In the genomic region with DNA sequence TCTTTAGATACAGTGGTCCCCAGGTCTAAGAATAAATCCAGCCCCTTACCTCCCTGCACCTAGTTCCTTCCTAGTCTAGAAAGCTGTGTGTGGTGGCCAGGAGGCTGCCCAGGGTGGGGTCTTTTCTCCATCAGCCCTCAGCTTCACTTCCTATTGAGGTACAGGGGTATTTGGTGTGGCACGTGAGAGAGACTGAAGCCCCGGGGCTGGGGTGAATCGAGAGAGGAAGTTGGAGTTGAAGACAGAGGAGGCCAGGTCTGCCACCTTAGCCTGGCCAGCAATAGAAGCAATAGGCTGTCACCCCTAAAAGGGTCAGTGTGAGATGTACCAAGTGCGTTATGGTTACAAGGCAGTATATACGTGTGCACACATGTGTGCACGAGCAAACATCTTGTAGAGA, we compare ENCODE assay signal across 19 mouse cellular contexts. TPM values are rescaled to one million over a fixed set of nuclear protein-coding genes. Genes with fewer than 3 reads are reported as not detected.
A peak's percentile ranks its signal among the peaks of the same experiment; 100 is the strongest.
DNase-seq lines count a peak whose midpoint lies in the region; ATAC-seq and TF ChIP-seq lines count a peak whose summit lies in the region.
"Had no signal": no experiment of that assay in that cellular context is flagged by ENCODE, and none has a peak within 500 bp of the region (broad histone marks: within the 10 kb centered on the region; RNA-seq: fewer than 3 reads in every experiment).

No protein-coding gene starts in this region.

- TF ChIP-seq CTCF in CH12.LX (conservative IDR thresholded peaks at IDR 0.05 in 1 of 2, IDR thresholded peaks at IDR 0.05 in 1 of 2; ENCODE audit: low read depth in 2 of 2, low read length in 2 of 2), result no peak

- no peak overlapping the region for H3K4me2 ChIP-seq in heart, embryonic 13.5 days
- H3K4me2 ChIP-seq in CH12.LX (ENCODE audit: insufficient read depth, low read depth, poor library complexity, severe bottlenecking), result peak overlapping the region; percentile 60
- no peak overlapping the region for H3K4me2 ChIP-seq in embryonic facial prominence, embryonic 12.5 days (replicated peaks)
- H3K4me2 ChIP-seq in limb, embryonic 13.5 days (replicated peaks), result no peak overlapping the region
- H3K4me2 ChIP-seq in kidney, embryonic 16.5 days (replicated peaks; ENCODE audit: low read depth, low read length), result no peak overlapping the region
- H3K4me2 ChIP-seq: heart, embryonic 12.5 days; liver, embryonic 15.5 days; neural tube, embryonic 12.5 days had no signal

- H3K4me3 ChIP-seq in heart, embryonic 13.5 days, result no peak overlapping the region
- H3K4me3 ChIP-seq in CH12.LX (replicated peaks in 1 of 3; ENCODE audit: low read depth in 2 of 3, low read length in 2 of 3, poor library complexity in 1 of 3), result peak overlapping the region; percentile 11 to 56 (median 44)
- H3K4me3 ChIP-seq in embryonic facial prominence, embryonic 12.5 days, result no peak overlapping the region
- no peak overlapping the region for H3K4me3 ChIP-seq in limb, embryonic 13.5 days
- no peak overlapping the region for H3K4me3 ChIP-seq in kidney, embryonic 16.5 days (ENCODE audit: low read length)
- H3K4me3 ChIP-seq: heart, embryonic 12.5 days; liver, embryonic 15.5 days; neural tube, embryonic 12.5 days had no signal

- H3K79me2 ChIP-seq in CH12.LX (replicated peaks; ENCODE audit: control insufficient read depth, extremely low read depth, insufficient read depth, poor library complexity, severe bottlenecking), result no peaks in the 10 kb centered on the region

- H3K27me3 ChIP-seq in heart, embryonic 13.5 days (replicated peaks), result no peaks in the 10 kb centered on the region
- H3K27me3 ChIP-seq in CH12.LX (replicated peaks), result no peaks in the 10 kb centered on the region
- H3K27me3 ChIP-seq in embryonic facial prominence, embryonic 12.5 days, result no peaks in the 10 kb centered on the region
- H3K27me3 ChIP-seq in limb, embryonic 13.5 days, result no peaks in the 10 kb centered on the region
- no peaks in the 10 kb centered on the region for H3K27me3 ChIP-seq in kidney, embryonic 16.5 days (ENCODE audit: insufficient read depth, low read length)
- H3K27me3 ChIP-seq: heart, embryonic 12.5 days; liver, embryonic 15.5 days; neural tube, embryonic 12.5 days had no signal

- H3K27ac ChIP-seq in heart, embryonic 13.5 days (replicated peaks), result peak overlapping the region; percentile 39
- peak overlapping the region; percentile 94 for H3K27ac ChIP-seq in CH12.LX (ENCODE audit: insufficient read depth, low read depth)
- H3K27ac ChIP-seq in embryonic facial prominence, embryonic 12.5 days, result no peak overlapping the region
- H3K27ac ChIP-seq in limb, embryonic 13.5 days, result peak overlapping the region; percentile 83
- H3K27ac ChIP-seq in kidney, embryonic 16.5 days (ENCODE audit: low read length), result no peak overlapping the region
- H3K27ac ChIP-seq: liver, embryonic 15.5 days; neural tube, embryonic 12.5 days had no signal

- no peak overlapping the region for H3K9ac ChIP-seq in heart, embryonic 13.5 days
- peak overlapping the region; percentile 38 for H3K9ac ChIP-seq in CH12.LX (ENCODE audit: insufficient read depth, low read depth)
- 0 out of 2 replicates have a peak overlapping the region, but pooled peaks have one; percentile 2 for H3K9ac ChIP-seq in embryonic facial prominence, embryonic 12.5 days
- no peak overlapping the region for H3K9ac ChIP-seq in limb, embryonic 13.5 days
- H3K9ac ChIP-seq in kidney, embryonic 16.5 days (replicated peaks; ENCODE audit: low read length), result no peak overlapping the region
- H3K9ac ChIP-seq: heart, embryonic 12.5 days; liver, embryonic 15.5 days; neural tube, embryonic 12.5 days had no signal

- H3K36me3 ChIP-seq in heart, embryonic 13.5 days, result no peaks in the 10 kb centered on the region
- no peaks in the 10 kb centered on the region for H3K36me3 ChIP-seq in CH12.LX (replicated peaks in 1 of 2; ENCODE audit: control insufficient read depth in 1 of 2, insufficient read depth in 1 of 2, low read length in 1 of 2)
- H3K36me3 ChIP-seq in embryonic facial prominence, embryonic 12.5 days, result no peaks in the 10 kb centered on the region
- no peaks in the 10 kb centered on the region for H3K36me3 ChIP-seq in limb, embryonic 13.5 days
- H3K36me3 ChIP-seq in kidney, embryonic 16.5 days (ENCODE audit: insufficient read depth, low read length), result no peaks in the 10 kb centered on the region
- H3K36me3 ChIP-seq: heart, embryonic 12.5 days; liver, embryonic 15.5 days; neural tube, embryonic 12.5 days had no signal

- DNase-seq in heart, postnatal 14 days, result no peak
- DNase-seq in CH12.LX (ENCODE audit: extremely low read depth), result no peak
- no peak for DNase-seq in natural killer cell, adult 2 months (ENCODE audit: low spot score in 2 of 2)
- DNase-seq in gastrocnemius, postnatal 36 days, result no peak
- DNase-seq: kidney, postnatal 4 days; thymus, postnatal 25 days had no signal

- intact Hi-C loops in heart, postnatal 14 days (cut with DNase I), result no loop called here
- intact Hi-C loops in gastrocnemius, postnatal 36 days (cut with DNase I), result no loop called here

- no peak for TF ChIP-seq RAD21 in CH12.LX (IDR thresholded peaks at IDR 0.05; ENCODE audit: low read depth, low read length)

- H3K4me1 ChIP-seq in heart, embryonic 13.5 days, result peaks cover 52% of the 10 kb centered on the region
- H3K4me1 ChIP-seq in CH12.LX (ENCODE audit: control insufficient read depth in 1 of 2, insufficient read depth in 2 of 2), result peaks cover 57 to 96% of the 10 kb centered on the region in 2 experiments
- H3K4me1 ChIP-seq in embryonic facial prominence, embryonic 12.5 days, result peaks cover 27% of the 10 kb centered on the region
- H3K4me1 ChIP-seq in limb, embryonic 13.5 days, result peaks cover 61% of the 10 kb centered on the region
- H3K4me1 ChIP-seq in kidney, embryonic 16.5 days (ENCODE audit: insufficient read depth, low read length), result peaks cover 8% of the 10 kb centered on the region; the same call in 1 of the 2 replicates

- no peak for TF ChIP-seq POLR2A in CH12.LX (IDR thresholded peaks at IDR 0.05; ENCODE audit: low read depth, low read length)

- ATAC-seq in heart, embryonic 13.5 days (ENCODE audit: extremely low read depth, insufficient number of reproducible peaks, low FRiP score, low TSS enrichment), result no peak
- no peak for ATAC-seq in embryonic facial prominence, embryonic 12.5 days (ENCODE audit: insufficient number of reproducible peaks, insufficient read depth, low FRiP score, low TSS enrichment)
- no peak for ATAC-seq in limb, embryonic 13.5 days (ENCODE audit: low FRiP score, low read depth)
- ATAC-seq in kidney, embryonic 16.5 days (ENCODE audit: low FRiP score, low TSS enrichment), result no peak
- ATAC-seq: lung, postnatal 0 days had no signal

- WGBS in heart, embryonic 13.5 days, result 78% methylated on average over 6 of the region's 6 CpGs
- 72% methylated on average over 6 of the region's 6 CpGs for WGBS in embryonic facial prominence, embryonic 12.5 days
- 51% methylated on average over 6 of the region's 6 CpGs for WGBS in limb, embryonic 13.5 days
- WGBS in kidney, embryonic 16.5 days, result 84% methylated on average over 6 of the region's 6 CpGs

- 0 out of 2 replicates have a peak, but pooled peaks have one; percentile 11 for TF ChIP-seq EP300 in CH12.LX (IDR thresholded peaks at IDR 0.05; ENCODE audit: low read length)

- H3K9me3 ChIP-seq in heart, embryonic 13.5 days, result no peaks in the 10 kb centered on the region
- no peaks in the 10 kb centered on the region for H3K9me3 ChIP-seq in CH12.LX (replicated peaks; ENCODE audit: low read length)
- no peaks in the 10 kb centered on the region for H3K9me3 ChIP-seq in embryonic facial prominence, embryonic 12.5 days
- H3K9me3 ChIP-seq in limb, embryonic 13.5 days, result no peaks in the 10 kb centered on the region
- H3K9me3 ChIP-seq in kidney, embryonic 16.5 days (ENCODE audit: low read length), result no peaks in the 10 kb centered on the region
- H3K9me3 ChIP-seq: heart, embryonic 12.5 days; liver, embryonic 15.5 days; neural tube, embryonic 12.5 days had no signal

- in situ Hi-C loops in CH12.LX (cut with MboI; ENCODE audit: low pct_ligation_motif_present, low pct_unique_long_range_greater_than_20kb, low sequenced_read_pairs), result no loop called here

- dilution Hi-C loops in CH12.LX (cut with MboI; ENCODE audit: extremely low pct_ligation_motif_present, extremely low pct_unique_long_range_greater_than_20kb, low sequenced_read_pairs), result no loop called here

TF ChIP-seq in CH12.LX, 34 proteins besides CTCF, POLR2A, EP300 and RAD21 (continues in another document):
- TF ChIP-seq MAX (IDR thresholded peaks at IDR 0.05; ENCODE audit: low read length) (0 out of 2 replicates have a peak, but pooled peaks have one; percentile 36), MYC (IDR thresholded peaks at IDR 0.05; ENCODE audit: low read depth, low read length) (0 out of 2 replicates have a peak, but pooled peaks have one; percentile 13), TCF12 (IDR thresholded peaks at IDR 0.05; ENCODE audit: low read depth, low read length) (no peak; the same call in 1 of the 2 replicates), MAZ (IDR thresholded peaks at IDR 0.05; ENCODE audit: low read depth, low read length) (peak; percentile 18; the same call in 1 of the 2 replicates), MEF2A (IDR thresholded peaks at IDR 0.05; ENCODE audit: borderline replicate concordance, low read depth, low read length) (no peak), POLR2AphosphoS2 (IDR thresholded peaks at IDR 0.05; ENCODE audit: low read depth, low read length) (no peak), USF2 (conservative IDR thresholded peaks at IDR 0.05; ENCODE audit: low read depth, low read length) (no peak)

RNA-seq across cellular contexts. Expression of gene Laptm5, which starts 7.0 kb away (rescaled TPM):
- polyA plus RNA-seq in heart, embryonic 13.5 days (2015; fragmentation: Nextera tagmentation; extraction: Ambion mirVana), result 20.1 and 25.9 TPM in 2 replicates
- 10 to 100 TPM; 17.8 to 35.3 TPM for total RNA-seq in heart, postnatal 14 days (2021)
- 182 and 225 TPM in 2 replicates for total RNA-seq in CH12.LX (2012; rRNA removed)
- 32.3 and 41.1 TPM in 2 replicates for total RNA-seq in CH12.LX (2014; rRNA removed)
- 486 and 594 TPM in 2 replicates for polyA plus RNA-seq in CH12.LX (2012; ENCODE audit: insufficient read length, low read depth)
- polyA plus RNA-seq in embryonic facial prominence, embryonic 12.5 days (2016; fragmentation: Nextera tagmentation; extraction: Ambion mirVana), result 19.5 and 21.7 TPM in 2 replicates
- 32.2 and 35.9 TPM in 2 replicates for polyA plus RNA-seq in limb, embryonic 13.5 days (2015; fragmentation: Nextera tagmentation; extraction: Ambion mirVana)
- total RNA-seq in gastrocnemius, postnatal 36 days (2021), result 1 to 10 TPM; 4.4 to 7.9 TPM
- polyA plus RNA-seq in kidney, embryonic 16.5 days (2015; fragmentation: Nextera tagmentation; extraction: Ambion mirVana), result 21.6 and 25.9 TPM in 2 replicates

RNA-seq across cellular contexts. Expression of gene Matn1, which starts 38.3 kb away (rescaled TPM):
- polyA plus RNA-seq in heart, embryonic 13.5 days (2015; fragmentation: Nextera tagmentation; extraction: Ambion mirVana), result 0.09 TPM in 1 of 2 replicates, not detected in the other
- total RNA-seq in heart, postnatal 14 days (2021), result not detected
- 1.8 and 3.5 TPM in 2 replicates for total RNA-seq in CH12.LX (2012; rRNA removed)
- 0.30 and 0.52 TPM in 2 replicates for total RNA-seq in CH12.LX (2014; rRNA removed)
- polyA plus RNA-seq in CH12.LX (2012; ENCODE audit: insufficient read length, low read depth), result 0.37 and 0.76 TPM in 2 replicates
- polyA plus RNA-seq in embryonic facial prominence, embryonic 12.5 days (2016; fragmentation: Nextera tagmentation; extraction: Ambion mirVana), result 4.2 and 7.0 TPM in 2 replicates
- 109 and 119 TPM in 2 replicates for polyA plus RNA-seq in limb, embryonic 13.5 days (2015; fragmentation: Nextera tagmentation; extraction: Ambion mirVana)
- not detected for total RNA-seq in gastrocnemius, postnatal 36 days (2021)
- 0.52 and 0.59 TPM in 2 replicates for polyA plus RNA-seq in kidney, embryonic 16.5 days (2015; fragmentation: Nextera tagmentation; extraction: Ambion mirVana)
- total RNA-seq: gastrocnemius, postnatal 14 days; megakaryocyte-erythroid progenitor cell, adult 5-6 weeks; midbrain, postnatal 0 days had no signal
- polyA plus RNA-seq: C2C12; lung, postnatal 0 days; testis, adult 2 months had no signal

Comparison
In these comparisons a context has a peak if more than half of its experiments do, and no peak if none do; other contexts are left out.
1. H3K27ac ChIP-seq: peak in heart, embryonic 13.5 days (single experiment), CH12.LX (single experiment) and limb, embryonic 13.5 days (single experiment); none in embryonic facial prominence, embryonic 12.5 days (single experiment) and kidney, embryonic 16.5 days (single experiment).
2. H3K4me3 ChIP-seq: peak in CH12.LX (3 of 3); none in heart, embryonic 13.5 days (single experiment), embryonic facial prominence, embryonic 12.5 days (single experiment), limb, embryonic 13.5 days (single experiment) and kidney, embryonic 16.5 days (single experiment).
3. H3K9ac ChIP-seq: peak in CH12.LX (single experiment) and embryonic facial prominence, embryonic 12.5 days (single experiment); none in heart, embryonic 13.5 days (single experiment), limb, embryonic 13.5 days (single experiment) and kidney, embryonic 16.5 days (single experiment).
4. RNA of gene Laptm5, which starts 7.0 kb away (polyA plus RNA-seq): 486 to 594 TPM in CH12.LX; 32.2 to 35.9 TPM in limb, embryonic 13.5 days, 20.1 to 25.9 TPM in heart, embryonic 13.5 days, 21.6 to 25.9 TPM in kidney, embryonic 16.5 days and 19.5 to 21.7 TPM in embryonic facial prominence, embryonic 12.5 days; every median in the first group is over 10 times any median in the second.
5. RNA of gene Matn1, which starts 38.3 kb away (polyA plus RNA-seq): 109 to 119 TPM in limb, embryonic 13.5 days; 4.2 to 7.0 TPM in embryonic facial prominence, embryonic 12.5 days, 0.37 to 0.76 TPM in CH12.LX, 0.52 to 0.59 TPM in kidney, embryonic 16.5 days and 0.09 TPM in heart, embryonic 13.5 days; every median in the first group is over 10 times any median in the second.